Mouse (Mus musculus) urinary bladder, postnatal 25 days (tissue): Measurements from ENCODE around the gene Zfp12.
"Not testable (repeated sequence)": the region's sequence is repeated elsewhere in the genome, so short reads cannot be mapped to it uniquely, and the experiment has no call there.

ENCODE experiments used
- DNase-seq: peaks from one replicate; pipeline ENCODE4 v3.0.0; 2022; ENCODE audit warnings: low spot score

Zfp12 gene

GRCm38 (mm10) chr5:143235028-143235693 is at the start of gene Zfp12:
Zfp12 (plus strand) TSS chr5:143235163.
- peak; percentile 82 for DNase-seq

DNA sequence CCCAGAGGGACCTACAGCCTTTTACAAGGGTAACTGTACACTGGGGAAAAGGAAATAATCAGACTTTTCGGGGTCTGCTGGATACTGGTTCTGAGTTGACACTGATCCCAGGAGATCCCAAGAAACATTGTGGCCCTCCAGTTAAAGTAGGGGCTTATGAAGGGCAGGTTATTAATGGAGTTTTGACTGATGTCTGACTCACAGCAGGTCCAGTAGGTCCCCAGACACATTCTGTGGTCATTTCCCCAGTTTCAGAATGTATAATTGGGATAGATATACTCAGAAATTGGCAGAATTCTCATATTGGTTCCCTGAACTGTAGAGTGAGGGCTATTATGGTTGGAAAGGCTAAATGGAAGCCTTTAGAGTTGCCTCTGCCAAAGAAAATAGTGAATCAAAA is 46.9 kb upstream of the Zfp12 start:
- not testable (repeated sequence) for DNase-seq

DNA sequence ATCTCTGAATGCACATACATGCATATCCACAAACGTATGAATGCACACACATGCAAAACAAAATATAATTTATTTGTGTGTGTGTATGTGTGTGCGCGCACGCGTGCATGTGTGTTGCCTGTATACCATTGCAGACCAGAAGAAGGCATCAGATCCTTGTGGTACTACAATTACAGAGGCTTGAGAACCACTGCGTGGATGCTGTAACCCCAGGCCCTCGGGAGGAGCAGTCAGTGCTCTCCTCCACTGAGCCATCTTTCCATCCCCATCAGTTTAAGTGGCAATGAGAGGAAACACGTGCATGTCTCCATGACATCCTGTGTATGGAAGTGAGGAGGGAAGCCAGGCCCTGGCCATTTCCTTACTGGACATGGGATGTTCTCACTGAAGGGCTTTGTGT is 42.2 kb upstream of the Zfp12 start:
- no peak for DNase-seq

GRCm38 (mm10) chr5:143194747-143195146 is 40.2 kb upstream of the Zfp12 start:
- not testable (repeated sequence) for DNase-seq

DNA sequence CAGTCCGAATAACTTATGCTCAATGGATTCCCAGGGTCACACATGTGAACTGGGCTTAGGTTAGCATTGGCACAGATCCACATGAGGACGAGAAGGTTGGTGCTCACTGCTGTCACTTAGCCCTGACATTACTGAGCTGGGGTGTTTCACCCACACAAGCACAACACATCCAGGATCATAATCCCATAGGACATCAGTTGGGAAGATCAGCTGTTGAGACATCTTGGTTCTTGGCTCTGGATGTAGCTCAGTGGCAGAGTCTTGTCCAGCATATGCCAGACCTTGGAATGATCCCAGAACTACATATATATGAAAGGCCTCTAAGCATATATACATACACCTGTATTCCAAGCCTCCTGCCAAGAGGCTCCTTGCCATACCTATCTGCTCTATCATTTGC is 39.8 kb upstream of the Zfp12 start:
- DNase-seq = no peak

GRCm38 (mm10) chr5:143196506-143196905 is 38.5 kb upstream of the Zfp12 start:
- no peak for DNase-seq

DNA sequence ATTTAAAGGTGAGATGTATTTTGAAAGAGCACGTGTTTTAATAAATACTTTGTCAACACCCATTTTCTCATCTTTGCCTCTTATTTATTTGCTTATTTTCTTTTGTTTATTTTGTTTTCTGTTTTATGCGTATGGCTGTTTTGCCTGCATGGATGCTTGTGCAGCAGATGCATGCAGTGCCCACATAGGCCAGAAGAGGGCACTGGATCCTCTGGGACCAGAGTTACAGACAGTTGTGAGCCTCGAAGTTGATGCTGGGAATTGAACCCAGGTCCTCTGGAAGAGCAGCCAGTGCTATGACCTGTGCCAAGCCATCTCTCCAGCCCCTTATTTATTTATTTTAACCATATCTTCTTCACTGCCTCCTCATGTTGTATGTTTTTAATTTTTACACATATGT is 29.9 kb upstream of the Zfp12 start:
- no peak for DNase-seq

DNA sequence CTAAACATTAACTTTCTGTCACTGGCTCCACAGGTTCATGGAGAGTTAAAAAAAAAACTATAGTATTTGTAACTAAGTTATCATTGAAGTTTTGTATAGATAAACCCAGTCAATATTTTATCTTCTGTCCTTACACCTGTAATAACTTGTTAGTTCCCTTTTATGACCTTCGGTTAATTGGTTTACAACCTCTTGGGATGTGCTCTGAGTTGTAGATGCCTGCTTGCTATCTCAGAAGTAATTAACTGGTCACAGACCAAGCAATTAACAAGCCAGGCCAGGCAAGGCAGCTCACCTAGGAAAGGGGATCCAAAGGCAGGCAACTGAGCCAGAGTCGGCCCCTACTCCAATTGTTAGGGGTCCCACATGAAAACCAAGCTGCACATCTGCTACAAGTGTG is 21.1 kb upstream of the Zfp12 start:
- DNase-seq = no peak

GRCm38 (mm10) chr5:143220996-143221395 is 14.0 kb upstream of the Zfp12 start:
- DNase-seq = no peak

DNA sequence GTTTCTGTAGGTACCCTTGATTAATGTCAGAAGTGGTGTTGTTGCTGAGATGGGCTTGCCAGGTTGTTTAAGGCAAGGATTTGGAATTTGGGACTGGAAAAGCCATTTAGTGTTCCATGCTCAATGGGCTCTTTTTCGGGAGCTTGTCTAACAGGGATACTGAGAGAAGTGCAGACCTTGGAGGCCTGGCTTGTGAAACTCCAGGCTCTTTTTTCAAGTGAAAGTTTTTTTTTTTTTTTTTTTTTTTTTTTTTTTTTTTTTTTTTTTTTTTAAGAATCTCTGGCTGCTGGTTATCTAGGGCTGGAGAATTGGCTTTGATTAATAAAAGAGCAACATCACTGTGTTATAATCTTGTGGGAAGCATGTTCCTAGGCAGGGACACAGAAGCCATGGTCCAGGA is 12.7 kb upstream of the Zfp12 start:
- DNase-seq = no peak

DNA sequence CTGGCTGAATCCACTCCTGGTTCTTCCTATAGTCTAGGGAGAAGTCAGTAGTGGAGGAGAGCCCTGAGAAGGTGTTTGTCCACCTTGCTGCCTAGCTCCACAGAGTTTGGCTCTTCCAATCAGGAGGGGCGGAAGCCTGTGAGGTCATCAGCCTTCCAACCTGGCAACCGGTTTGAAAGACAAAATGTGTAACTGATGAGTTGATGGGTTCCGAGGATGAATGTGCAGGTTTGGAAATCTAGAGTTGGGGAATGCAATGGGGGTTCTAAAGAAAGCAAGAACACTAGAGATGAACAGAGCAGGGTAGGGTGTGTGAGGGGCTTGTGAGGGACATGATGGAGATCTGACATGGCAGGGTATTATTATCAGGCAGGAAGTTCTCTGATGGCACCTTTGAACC is 8.2 kb upstream of the Zfp12 start, which contains the start of gene Spdye4a:
Spdye4a (minus strand) TSS at position 101 of the 400 bp plus-strand sequence.
- no peak for DNase-seq

DNA sequence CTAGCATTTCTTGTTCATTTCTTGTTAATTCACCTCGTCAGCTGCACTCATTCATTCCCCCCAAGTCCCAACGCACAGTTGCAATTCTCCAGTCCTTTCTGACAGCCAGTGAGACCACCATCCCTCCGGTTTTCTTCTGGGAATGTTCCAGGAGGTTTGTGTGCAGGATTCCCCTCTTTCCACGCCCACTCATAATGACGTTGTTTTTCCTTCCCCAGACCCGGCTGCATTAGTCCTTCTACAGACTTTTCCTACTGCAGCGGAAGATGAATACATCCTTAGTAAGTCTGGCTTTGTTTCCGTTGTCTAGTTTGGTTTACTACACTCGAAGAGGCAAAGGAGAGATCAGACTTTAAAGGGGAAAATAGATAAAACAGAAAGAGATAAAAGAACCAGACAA is 1.1 kb downstream of the Zfp12 start:
- DNase-seq = no peak

DNA sequence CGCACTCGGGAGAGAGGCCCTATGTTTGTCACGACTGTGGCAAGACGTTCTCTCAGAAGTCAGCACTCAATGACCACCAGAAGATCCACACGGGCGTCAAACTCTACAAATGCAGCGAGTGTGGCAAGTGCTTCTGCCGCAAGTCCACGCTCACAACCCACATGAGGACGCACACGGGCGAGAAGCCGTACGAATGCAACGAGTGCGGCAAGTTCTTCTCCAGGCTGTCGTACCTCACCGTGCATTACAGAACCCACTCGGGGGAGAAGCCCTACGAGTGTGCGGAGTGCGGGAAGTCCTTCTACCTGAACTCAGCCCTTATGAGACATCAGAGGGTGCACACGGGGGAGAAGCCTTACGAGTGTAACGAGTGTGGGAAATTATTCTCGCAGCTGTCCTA is 10.0 kb downstream of the Zfp12 start:
- no peak for DNase-seq

DNA sequence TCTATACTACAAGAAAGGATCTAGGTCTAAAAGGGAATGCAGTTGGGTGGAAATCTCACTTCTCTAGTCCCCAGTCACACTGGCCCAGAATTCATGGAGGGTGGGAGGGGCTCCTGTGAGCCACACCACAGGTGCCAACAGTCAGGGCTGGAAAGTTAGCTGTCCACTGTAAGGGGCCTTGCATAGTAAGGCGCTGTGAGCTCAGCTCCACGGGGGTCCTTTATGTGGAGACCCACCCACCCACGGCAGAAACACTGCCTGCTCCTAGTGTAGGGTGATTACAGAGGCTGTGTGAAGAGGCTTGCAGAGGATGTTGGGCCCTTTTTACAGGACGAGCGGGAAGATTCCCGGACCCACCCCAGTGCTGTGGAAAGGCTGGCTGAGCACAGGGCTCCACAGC is 17.1 kb downstream of the Zfp12 start:
- DNase-seq = no peak

DNA sequence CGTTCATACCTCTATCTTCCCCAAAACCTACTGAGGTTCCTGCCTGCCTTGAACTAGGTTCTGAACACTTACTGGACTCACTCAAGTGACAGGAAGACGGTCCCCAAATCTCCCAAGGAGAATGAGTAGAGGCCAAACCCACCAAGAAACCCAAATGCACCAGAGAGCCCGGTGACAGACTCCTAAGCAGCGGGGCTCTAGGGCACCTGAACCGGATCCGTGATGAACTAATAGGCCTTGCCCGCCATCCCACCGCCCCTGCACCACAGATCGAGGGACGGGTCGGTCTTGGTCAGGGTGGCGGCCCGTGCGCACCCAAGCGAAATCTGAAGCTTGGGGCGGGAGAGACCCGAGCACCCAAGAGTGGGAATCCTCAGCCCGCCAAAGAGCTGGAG is 17.8 kb downstream of the Zfp12 start:
- DNase-seq = no peak

- DNase-seq = no peak
Measured at GRCm38 (mm10) chr5:143253186-143253880, 18.4 kb downstream of the Zfp12 start.

DNA sequence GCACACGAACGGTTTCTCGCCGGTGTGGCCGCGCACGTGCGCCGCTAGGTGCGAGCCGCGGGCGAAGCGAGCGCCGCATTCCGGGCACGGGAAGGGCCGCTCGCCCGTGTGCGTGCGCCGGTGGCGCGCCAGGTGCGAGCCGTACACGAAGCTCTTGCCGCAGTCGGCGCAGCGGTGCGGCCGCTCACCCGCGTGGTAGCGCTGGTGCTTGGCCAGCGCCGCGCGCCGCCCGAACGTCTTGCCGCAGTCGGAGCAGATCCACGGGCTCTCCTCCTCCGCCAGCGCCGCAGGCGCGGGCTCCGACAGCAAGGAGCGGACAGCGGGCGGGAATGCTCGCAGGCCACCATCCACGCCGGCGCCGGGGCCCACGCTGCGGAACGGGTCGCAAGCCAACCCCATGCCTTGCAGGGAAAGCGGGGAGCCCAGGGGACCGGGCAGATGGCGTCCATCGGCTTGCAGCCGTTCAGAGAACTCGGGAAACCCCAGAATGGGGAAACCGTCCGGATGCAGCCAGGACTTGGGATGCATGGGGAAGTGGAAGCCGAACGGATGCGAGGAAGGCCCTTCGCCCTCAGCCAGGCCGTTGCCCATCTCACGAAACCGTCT is 19.0 kb downstream of the Zfp12 start:
- DNase-seq = no peak

DNA sequence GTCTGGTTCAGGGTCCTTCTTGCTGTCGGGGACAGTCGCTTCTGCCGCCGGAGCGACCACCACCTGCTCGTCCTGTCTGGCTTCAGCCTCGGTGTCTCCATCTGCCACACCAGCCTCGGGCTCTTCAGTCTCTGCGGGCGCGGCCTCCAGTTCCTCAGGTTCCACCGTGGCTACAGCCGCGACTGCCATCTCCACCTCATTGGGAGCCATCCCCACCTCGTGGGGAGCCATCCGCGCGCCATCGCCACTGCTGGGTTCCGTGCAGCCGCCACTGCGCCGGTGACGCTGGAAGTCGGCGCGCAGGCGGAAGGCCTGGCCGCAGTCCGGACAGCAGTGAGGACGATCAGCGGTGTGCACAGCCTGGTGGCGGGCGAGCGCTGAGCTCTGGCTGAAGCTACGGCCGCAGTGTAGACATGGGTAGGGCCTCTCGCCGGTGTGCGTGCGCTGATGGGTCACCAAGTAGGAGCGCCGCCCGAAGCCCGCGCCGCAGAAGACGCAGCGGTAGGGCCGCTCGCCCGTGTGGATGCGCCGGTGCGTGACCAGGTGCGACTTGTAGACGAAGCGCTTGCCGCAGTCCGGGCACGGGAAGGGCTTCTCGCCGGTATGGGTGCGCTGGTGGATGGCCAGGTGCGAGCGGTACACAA is 19.6 kb downstream of the Zfp12 start:
- no peak for DNase-seq

DNA sequence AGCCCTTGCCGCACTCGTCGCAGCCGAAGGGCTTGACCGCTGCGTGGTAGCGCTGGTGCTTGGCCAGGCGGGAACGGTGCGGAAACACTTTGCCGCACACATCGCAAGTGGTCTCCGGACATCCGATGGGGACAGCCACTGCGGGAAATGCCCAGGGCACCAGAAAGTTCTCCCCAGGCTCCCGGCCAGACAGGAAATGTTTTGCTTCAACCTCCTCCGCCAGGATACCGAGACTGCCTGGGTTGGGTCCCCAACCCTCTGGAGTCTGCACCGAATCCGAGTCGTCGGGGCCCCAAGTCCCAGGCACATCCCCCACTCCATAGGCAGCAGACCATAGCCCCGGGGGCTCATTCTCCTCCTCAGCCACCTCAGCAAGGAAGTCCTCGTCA is 20.2 kb downstream of the Zfp12 start:
- no peak for DNase-seq

DNA sequence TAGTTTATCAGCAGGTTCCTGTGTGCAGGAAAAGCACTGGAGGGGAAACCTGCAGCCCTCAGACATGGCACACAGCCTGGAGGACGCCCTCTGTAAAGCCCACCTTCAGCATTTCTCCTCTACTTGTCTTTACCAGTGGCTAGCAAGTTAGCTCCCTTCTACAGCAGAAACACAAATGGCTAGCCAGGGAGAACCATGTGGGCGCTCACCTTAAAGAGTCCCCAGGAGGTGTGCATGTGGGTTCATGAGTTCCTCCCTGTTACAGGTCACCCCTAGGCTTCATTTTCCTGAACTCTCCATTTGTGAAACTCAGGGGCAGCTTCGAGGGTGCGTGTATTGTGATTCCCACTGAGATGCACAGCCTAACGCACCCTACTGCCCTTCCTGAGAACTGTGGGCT is 20.8 kb downstream of the Zfp12 start:
- no peak for DNase-seq

DNA sequence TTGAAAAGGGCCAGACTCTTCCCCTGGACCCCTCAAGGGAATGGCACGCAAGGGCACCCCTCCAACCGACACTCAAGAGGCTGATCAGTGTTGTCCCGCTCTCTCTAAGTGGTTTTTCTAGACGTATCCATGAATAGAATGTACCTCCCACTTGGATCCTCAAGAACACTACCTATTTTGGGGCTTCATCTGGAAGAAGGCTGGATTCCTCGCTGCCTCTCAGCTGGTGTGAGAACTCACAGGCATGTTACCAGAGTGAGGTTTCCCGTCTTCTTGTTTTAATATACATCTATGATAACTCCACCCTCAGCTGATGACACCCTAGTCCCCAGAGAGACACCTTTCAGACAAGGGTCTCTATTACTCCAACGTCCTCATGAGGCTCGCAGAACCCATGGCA is 26.7 kb downstream of the Zfp12 start:
- DNase-seq = no peak

GRCm38 (mm10) chr5:143264689-143265088 is 29.7 kb downstream of the Zfp12 start:
- no peak for DNase-seq

- DNase-seq = no peak
Measured at GRCm38 (mm10) chr5:143265409-143265808, 30.4 kb downstream of the Zfp12 start.
